Mouse (Mus musculus) yolk sac, embryonic 10.5 days (tissue): ENCODE measurements around the gene Yipf2.
A peak's percentile ranks its signal among the peaks of the same experiment; 100 is the strongest.
"Not testable (repeated sequence)": the region's sequence is repeated elsewhere in the genome, so short reads cannot be mapped to it uniquely, and the experiment has no call there.

Source experiments
- DNase-seq: peaks from one replicate; pipeline ENCODE4 v3.0.0-alpha.2; 2017; ENCODE audit warnings: low spot score

Yipf2 gene

DNA sequence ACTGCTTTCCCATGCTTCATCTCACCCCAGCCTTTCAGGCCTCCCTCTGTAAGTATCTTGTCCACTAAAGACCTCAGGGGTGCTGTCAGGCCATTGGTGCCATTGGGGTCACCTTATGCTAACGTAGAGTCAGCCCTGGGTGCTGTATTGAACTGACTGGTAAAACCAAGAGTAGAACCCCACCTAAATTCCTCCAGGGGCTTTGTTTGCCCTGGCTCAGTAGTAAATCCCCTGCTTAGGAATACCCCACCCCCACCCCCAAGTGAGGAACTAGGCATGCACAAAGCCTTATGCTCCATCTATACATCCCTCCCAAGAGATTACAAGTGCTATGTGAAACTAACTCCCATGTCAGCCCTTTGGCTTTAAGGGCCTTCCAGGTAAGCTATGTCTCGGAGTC, 35.1 kb downstream of the Yipf2 start:
- no peak for DNase-seq

DNA sequence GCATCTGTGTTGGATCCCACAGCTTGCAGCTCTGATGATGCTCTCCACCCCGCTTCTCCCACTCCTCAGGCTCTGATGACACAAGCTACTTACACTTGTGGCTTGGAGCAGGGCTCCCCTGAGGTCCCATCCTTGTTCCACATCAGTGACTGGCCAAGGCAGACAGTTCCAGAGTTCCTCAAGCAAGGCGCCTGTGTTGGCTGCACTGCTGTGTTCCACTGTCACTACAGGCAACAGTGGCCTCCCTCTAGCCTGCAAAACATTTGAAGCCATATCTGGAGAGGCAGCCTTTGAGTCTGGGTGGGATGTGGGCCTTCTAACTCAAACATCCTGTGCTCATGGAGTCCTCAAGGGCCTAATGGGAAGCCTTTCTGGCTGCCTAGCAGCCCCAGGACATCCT, 35.6 kb downstream of the Yipf2 start:
- DNase-seq, result no peak

DNA sequence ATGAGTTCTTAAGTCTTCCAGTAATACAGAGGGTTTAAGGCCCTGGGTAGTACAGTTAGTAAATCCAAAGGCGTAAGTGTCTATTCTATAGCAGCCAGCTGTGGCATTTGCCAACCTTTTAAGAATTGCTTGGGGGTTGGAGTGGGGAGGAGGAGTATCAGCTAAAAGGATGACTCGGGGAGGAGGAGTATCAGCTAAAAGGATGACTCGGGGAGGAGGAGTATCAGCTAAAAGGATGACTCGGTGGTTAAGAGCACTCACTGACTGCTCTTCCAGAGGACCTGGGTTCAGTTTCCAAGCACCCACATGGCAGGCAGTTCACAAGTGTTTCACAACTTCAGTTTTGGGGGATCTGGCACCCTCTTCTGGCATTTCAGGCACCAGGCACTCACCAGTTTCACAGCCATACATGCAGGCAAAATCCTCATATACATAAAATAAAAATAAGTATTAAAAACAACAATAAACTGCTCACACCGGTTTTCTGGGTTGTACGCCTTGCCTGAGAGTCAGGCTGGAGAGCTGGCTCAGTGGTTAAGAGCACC, 37.4 kb downstream of the Yipf2 start:
- no peak for DNase-seq

- DNase-seq, result no peak
Observed at GRCm38 (mm10) chr9:21553607-21554273, 38.9 kb downstream of the Yipf2 start.

GRCm38 (mm10) chr9:21551049-21551448, 41.6 kb downstream of the Yipf2 start:
- DNase-seq, result no peak

- peak; percentile 73 for DNase-seq
Observed at GRCm38 (mm10) chr9:21547075-21547941, 45.3 kb downstream of the Yipf2 start.

GRCm38 (mm10) chr9:21546789-21547074, 45.9 kb downstream of the Yipf2 start, which contains the start of gene Carm1:
Carm1 (plus strand) TSS chr9:21546894.
- DNase-seq, result no peak

DNA sequence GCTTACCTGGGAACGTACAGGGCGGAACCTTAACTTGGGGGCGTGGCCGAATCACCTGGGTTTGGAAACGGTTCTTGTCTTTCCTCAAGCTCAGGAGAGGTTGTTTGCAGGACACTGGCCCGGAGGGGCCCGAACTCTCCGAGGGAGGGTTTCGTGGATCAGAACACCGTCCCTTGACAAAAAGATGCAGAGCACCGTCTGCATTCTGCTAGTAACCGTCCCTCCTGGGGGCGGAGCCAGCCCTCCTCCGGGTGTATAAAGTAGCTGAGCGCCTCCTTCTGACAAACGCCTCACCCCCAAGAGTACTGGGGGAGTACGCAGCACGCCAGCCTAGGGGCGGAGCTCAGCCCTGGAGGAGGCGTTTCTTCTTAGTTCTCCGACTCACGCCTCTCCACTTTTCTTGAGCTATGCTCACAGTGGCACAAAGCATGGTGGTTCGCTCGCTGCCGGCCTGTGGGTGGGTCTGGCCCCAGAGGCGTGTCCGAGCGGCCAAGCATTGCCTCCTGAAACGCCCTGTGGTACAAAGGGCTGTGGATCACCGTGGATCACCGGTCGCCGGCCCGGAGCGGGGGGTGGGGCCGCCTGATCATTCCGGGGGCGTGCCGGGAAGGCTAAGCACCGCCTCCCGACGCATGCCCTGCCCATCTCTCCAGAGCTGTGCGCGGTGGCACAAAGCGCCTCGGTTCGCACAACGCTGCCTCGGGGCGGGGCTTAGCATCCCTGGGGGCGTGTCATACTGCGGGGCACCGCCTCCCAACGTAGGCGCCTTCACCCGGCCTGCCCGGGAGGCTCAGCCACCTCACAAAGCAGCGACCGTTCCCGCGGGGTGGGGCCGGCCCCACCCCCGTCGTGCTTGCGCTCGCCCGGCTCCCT, 46.5 kb downstream of the Yipf2 start:
- peak; percentile 99 for DNase-seq

DNA sequence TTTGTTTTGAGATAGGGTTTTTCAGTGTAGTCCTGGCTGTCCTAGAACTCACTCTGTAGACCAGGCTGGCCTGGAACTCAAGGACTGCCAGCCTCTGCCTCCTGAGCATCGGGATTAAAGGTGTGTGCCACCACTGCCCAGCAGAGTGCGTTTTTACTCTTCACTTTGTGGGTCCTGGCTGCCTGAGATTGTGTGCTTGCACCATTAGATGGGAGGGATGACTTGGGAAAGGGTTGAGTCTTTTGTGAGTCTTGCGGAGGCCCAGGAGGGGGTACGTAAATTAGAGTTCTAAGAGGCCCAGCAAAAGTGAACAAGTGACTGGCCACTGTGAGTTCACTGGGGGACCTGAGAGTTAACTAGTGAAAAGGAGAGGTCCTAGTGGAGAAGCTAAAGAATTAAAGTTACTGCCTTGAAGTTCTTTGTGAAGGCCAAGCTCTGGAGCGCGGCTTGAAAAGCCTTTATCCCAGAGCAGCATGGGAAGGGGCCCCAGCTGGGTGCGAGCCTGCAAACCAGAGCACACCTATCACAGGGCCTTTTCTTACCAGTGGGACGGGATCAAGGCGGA, 47.2 kb downstream of the Yipf2 start:
- DNase-seq, result no peak

DNA sequence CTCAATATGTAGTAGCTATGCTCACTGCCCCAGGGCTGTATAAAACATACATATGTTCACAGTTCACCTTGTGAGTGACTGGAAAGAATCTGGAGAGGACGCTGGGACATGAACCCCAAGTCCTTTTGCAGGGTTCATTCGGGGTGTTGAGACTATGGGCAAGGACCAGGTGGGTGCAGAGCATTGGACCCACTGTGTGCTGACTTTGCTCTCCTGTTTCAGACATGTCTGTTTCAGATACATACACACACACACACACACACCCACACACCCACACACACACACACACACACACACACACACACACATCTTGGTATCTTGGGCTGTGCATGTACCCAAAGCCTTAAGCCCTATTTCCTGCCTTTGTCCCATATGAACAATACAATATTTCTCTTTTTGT, 50.6 kb downstream of the Yipf2 start:
- not testable (repeated sequence) for DNase-seq

GRCm38 (mm10) chr9:21539981-21540753, 52.5 kb downstream of the Yipf2 start:
- peak; percentile 43 for DNase-seq
